Mouse (Mus musculus): ENCODE data around the gene Arl14ep.

The Arl14ep gene

DNA sequence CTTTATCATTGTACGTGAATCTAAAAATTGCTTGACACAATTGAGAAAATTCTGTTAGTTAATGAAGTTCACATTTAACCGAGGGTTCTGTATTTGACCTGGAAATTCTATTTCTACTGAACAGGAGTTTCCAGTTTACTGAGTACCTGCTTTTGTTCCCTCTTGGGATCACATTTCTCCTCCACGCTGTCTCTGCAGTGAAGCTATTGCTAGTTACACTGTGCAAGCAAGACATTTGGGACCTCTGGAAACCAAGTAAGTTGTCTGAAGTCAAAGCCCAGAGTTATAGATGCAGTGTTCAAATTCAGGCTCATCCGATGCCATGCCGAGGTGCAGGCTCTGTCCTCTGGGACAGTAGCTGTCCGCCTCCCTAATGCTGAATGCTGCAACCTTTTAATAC, 19.2 kb downstream of the Arl14ep start:
- DNase-seq (ENCODE audit: low spot score), result no peak

DNA sequence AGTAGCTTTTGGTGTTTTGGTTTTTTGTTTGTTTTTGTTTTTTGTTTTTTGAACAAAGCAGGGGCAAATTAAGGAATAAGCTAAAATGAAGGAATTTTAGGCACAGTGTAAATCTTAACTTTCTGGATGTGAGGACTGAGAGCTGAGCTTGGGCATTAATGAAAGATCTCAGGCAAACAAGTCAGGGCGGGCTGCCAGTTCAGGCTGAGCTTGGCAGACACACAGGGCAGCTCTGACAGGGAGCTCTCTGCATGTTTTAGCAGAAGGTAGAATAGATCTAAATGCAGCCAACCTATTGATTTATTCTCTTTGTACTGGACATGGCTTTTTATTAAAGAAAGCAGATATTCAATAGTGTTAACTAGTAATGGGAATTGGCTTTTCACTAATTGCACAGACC, 31.8 kb downstream of the Arl14ep start:
- no peak for DNase-seq (ENCODE audit: low spot score)

DNA sequence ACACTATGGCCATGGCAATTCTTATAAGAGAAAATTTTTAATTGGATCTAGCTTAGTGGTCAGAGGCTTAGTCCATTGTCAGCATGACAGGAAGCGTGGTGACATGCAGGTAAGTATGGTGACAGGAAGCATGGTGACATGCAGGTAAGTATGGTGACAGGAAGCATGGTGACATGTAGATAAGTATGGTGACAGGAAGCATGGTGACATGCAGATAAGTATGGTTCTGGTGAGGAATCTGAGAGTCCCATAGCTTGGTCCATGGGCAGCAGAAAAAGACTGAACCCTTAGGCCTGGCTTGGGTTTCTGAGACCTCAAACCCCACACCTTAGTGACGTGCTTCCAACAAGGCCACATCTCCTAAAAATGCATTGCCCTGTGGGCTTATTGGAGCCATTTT, 38.5 kb downstream of the Arl14ep start:
- no peak for DNase-seq (ENCODE audit: low spot score)

DNA sequence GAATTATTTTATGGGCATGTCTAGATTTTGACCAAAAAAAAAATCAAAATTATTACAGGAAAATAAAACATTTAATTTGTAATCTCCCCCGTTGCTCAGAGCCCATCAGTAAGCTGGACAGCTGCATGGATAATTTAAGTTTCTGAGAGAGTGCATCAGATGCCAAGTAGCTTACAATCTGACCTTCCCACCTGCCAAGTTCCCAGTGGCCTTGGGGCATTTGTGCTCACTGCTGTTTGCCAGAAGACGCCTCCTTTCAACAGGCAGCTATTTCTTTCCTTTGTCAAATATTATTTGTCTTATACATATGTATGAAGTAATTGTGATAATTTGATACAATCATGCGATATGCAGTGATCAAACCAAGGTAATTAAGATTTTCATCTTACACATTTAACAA, 44.3 kb downstream of the Arl14ep start:
- DNase-seq (ENCODE audit: low spot score), result no peak

Measured in urinary bladder, postnatal 25 days (tissue).